Comparison of ENCODE assay signal across 8 mouse cellular contexts in the genomic region with DNA sequence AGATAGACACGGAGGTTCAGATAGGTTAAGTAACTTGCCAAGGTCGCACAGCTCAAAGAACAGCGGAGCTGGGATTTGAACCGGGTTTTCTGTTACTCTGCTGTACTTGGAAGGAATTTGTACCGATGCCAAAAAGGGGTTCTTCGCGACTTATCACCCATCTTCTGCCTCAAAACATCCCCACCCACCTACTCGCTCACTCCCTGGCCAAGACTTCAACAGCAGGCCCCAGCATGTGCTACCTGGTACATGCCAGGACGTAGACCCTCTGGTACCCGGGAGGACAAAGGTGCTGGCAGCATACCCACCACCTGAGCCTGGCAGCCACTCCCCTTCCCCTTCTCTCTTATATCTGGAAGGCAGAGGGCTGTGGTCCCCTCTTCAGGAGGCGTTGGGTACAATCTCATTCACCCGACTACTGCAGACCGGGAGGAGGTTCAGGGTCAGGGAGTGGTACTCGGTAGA. TPM values are rescaled to one million over a fixed set of nuclear protein-coding genes. Genes with fewer than 3 reads are reported as not detected.
DNase-seq lines count a peak whose midpoint lies in the region; ATAC-seq and TF ChIP-seq lines count a peak whose summit lies in the region.

No protein-coding gene starts in this region.

- peak overlapping the region; percentile 92 for H3K9ac ChIP-seq in neural tube, embryonic 11.5 days (ENCODE audit: low read length)
- peak overlapping the region; percentile 94 for H3K9ac ChIP-seq in intestine, embryonic 16.5 days (ENCODE audit: low read depth, low read length)
- peak overlapping the region; percentile 93 for H3K9ac ChIP-seq in neural tube, embryonic 15.5 days (replicated peaks)

- DNase-seq in cerebellum, adult 2 months, result peak in 1 of 2 experiments; percentile 34
- DNase-seq in cerebellum, adult 8-10 months, result no peak
- DNase-seq in neural tube, embryonic 11.5 days (ENCODE audit: low spot score), result no peak
- no peak for DNase-seq in neural tube, embryonic 10.5 days (ENCODE audit: extremely low spot score, low spot score)
- DNase-seq in right cerebral cortex, postnatal 10 days (ENCODE audit: low spot score in 2 of 2), result no peak
- DNase-seq in ovary, postnatal 10 days (ENCODE audit: low spot score), result no peak

- no peak for ATAC-seq in neural tube, embryonic 11.5 days (ENCODE audit: insufficient read depth, low FRiP score, low TSS enrichment)
- no peak for ATAC-seq in intestine, embryonic 16.5 days
- peak; percentile 10; the same call in 1 of the 2 replicates for ATAC-seq in neural tube, embryonic 15.5 days (ENCODE audit: low FRiP score)

- peak overlapping the region; percentile 90 for H3K4me3 ChIP-seq in cerebellum, adult 2 months (replicated peaks; ENCODE audit: insufficient read depth, low read depth, low read length)
- H3K4me3 ChIP-seq in neural tube, embryonic 11.5 days (ENCODE audit: low read depth, low read length), result peak overlapping the region; percentile 89
- H3K4me3 ChIP-seq in intestine, embryonic 16.5 days (ENCODE audit: low read length), result peak overlapping the region; percentile 95
- peak overlapping the region; percentile 96 for H3K4me3 ChIP-seq in neural tube, embryonic 15.5 days (replicated peaks)

- no peak overlapping the region for H3K27ac ChIP-seq in cerebellum, adult 2 months (ENCODE audit: insufficient read depth, low read length)
- H3K27ac ChIP-seq in neural tube, embryonic 11.5 days (ENCODE audit: low read depth, low read length), result peak overlapping the region; percentile 74
- peak overlapping the region; percentile 64; the same call in 1 of the 2 replicates for H3K27ac ChIP-seq in intestine, embryonic 16.5 days (ENCODE audit: low read length)
- H3K27ac ChIP-seq in neural tube, embryonic 15.5 days (replicated peaks), result peak overlapping the region; percentile 93

- H3K4me2 ChIP-seq in neural tube, embryonic 11.5 days (ENCODE audit: low read depth), result peak overlapping the region; percentile 86
- H3K4me2 ChIP-seq in intestine, embryonic 16.5 days (ENCODE audit: low read depth, low read length), result peak overlapping the region; percentile 91
- peak overlapping the region; percentile 74 for H3K4me2 ChIP-seq in neural tube, embryonic 15.5 days

- H3K4me1 ChIP-seq in cerebellum, adult 2 months (ENCODE audit: control insufficient read depth, insufficient read depth, low read length), result peaks cover 10% of the 10 kb centered on the region
- H3K4me1 ChIP-seq in neural tube, embryonic 11.5 days (ENCODE audit: control insufficient read depth, insufficient read depth, low read length), result peaks cover 13% of the 10 kb centered on the region; the same call in 1 of the 2 replicates
- H3K4me1 ChIP-seq in intestine, embryonic 16.5 days (ENCODE audit: control insufficient read depth, insufficient read depth, low read length), result peaks cover 30% of the 10 kb centered on the region
- H3K4me1 ChIP-seq in neural tube, embryonic 15.5 days, result peaks cover 45% of the 10 kb centered on the region

- no peaks in the 10 kb centered on the region for H3K27me3 ChIP-seq in cerebellum, adult 2 months (ENCODE audit: control insufficient read depth, insufficient read depth, low read length)
- no peaks in the 10 kb centered on the region for H3K27me3 ChIP-seq in neural tube, embryonic 11.5 days (ENCODE audit: control insufficient read depth, insufficient read depth, low read length)
- H3K27me3 ChIP-seq in intestine, embryonic 16.5 days (replicated peaks; ENCODE audit: control insufficient read depth, insufficient read depth, low read length), result no peaks in the 10 kb centered on the region
- H3K27me3 ChIP-seq in neural tube, embryonic 15.5 days (replicated peaks), result no peaks in the 10 kb centered on the region

- H3K36me3 ChIP-seq in neural tube, embryonic 11.5 days (ENCODE audit: control insufficient read depth, insufficient read depth, low read length), result no peaks in the 10 kb centered on the region
- H3K36me3 ChIP-seq in intestine, embryonic 16.5 days (ENCODE audit: control insufficient read depth, insufficient read depth, low read length), result no peaks in the 10 kb centered on the region
- no peaks in the 10 kb centered on the region for H3K36me3 ChIP-seq in neural tube, embryonic 15.5 days

- H3K9me3 ChIP-seq in neural tube, embryonic 11.5 days (ENCODE audit: control insufficient read depth, low read length), result no peaks in the 10 kb centered on the region
- H3K9me3 ChIP-seq in intestine, embryonic 16.5 days (ENCODE audit: control insufficient read depth, low read length), result no peaks in the 10 kb centered on the region
- H3K9me3 ChIP-seq in neural tube, embryonic 15.5 days (replicated peaks), result no peaks in the 10 kb centered on the region

- TF ChIP-seq CTCF in cerebellum, adult 2 months (IDR thresholded peaks at IDR 0.05; ENCODE audit: borderline replicate concordance, insufficient read depth, low read depth, low read length), result no peak

- TF ChIP-seq POLR2A in cerebellum, adult 2 months (IDR thresholded peaks at IDR 0.05; ENCODE audit: borderline replicate concordance, insufficient read depth, low read length), result no peak

- 21% methylated on average over 14 of the region's 14 CpGs for WGBS in cerebellum, adult 2 months
- WGBS in neural tube, embryonic 11.5 days, result 29% methylated on average over 14 of the region's 14 CpGs
- WGBS in intestine, embryonic 16.5 days, result 32% methylated on average over 14 of the region's 14 CpGs
- WGBS in neural tube, embryonic 15.5 days, result 25% methylated on average over 14 of the region's 14 CpGs

RNA-seq across cellular contexts. Expression of a gene that starts 1.4 kb away (rescaled TPM):
- 78.4 and 84.2 TPM in 2 replicates for polyA plus RNA-seq in cerebellum, adult 2 months (2012; rRNA removed)
- polyA plus RNA-seq in neural tube, embryonic 11.5 days (2014; fragmentation: Nextera tagmentation; extraction: Ambion mirVana), result 102 and 108 TPM in 2 replicates
- 149 and 154 TPM in 2 replicates for polyA plus RNA-seq in intestine, embryonic 16.5 days (2015; fragmentation: Nextera tagmentation; extraction: Ambion mirVana)
- polyA plus RNA-seq in neural tube, embryonic 15.5 days (2015; fragmentation: Nextera tagmentation; extraction: Ambion mirVana), result 129 and 132 TPM in 2 replicates

RNA-seq across cellular contexts. Expression of a gene that starts 2.0 kb away (rescaled TPM):
- polyA plus RNA-seq in cerebellum, adult 2 months (2012; rRNA removed), result 196 and 199 TPM in 2 replicates
- polyA plus RNA-seq in neural tube, embryonic 11.5 days (2014; fragmentation: Nextera tagmentation; extraction: Ambion mirVana), result 48.7 and 55.2 TPM in 2 replicates
- polyA plus RNA-seq in intestine, embryonic 16.5 days (2015; fragmentation: Nextera tagmentation; extraction: Ambion mirVana), result 31.7 and 31.9 TPM in 2 replicates
- polyA plus RNA-seq in neural tube, embryonic 15.5 days (2015; fragmentation: Nextera tagmentation; extraction: Ambion mirVana), result 123 and 145 TPM in 2 replicates

RNA-seq across cellular contexts. Expression of a gene that starts 25.6 kb away (rescaled TPM):
- polyA plus RNA-seq in cerebellum, adult 2 months (2012; rRNA removed), result 3.8 and 4.7 TPM in 2 replicates
- 0.15 and 0.57 TPM in 2 replicates for polyA plus RNA-seq in neural tube, embryonic 11.5 days (2014; fragmentation: Nextera tagmentation; extraction: Ambion mirVana)
- 0.17 and 0.33 TPM in 2 replicates for polyA plus RNA-seq in intestine, embryonic 16.5 days (2015; fragmentation: Nextera tagmentation; extraction: Ambion mirVana)
- 0.77 and 1.2 TPM in 2 replicates for polyA plus RNA-seq in neural tube, embryonic 15.5 days (2015; fragmentation: Nextera tagmentation; extraction: Ambion mirVana)

RNA-seq across cellular contexts. Expression of a gene that starts 48.9 kb away (rescaled TPM):
- polyA plus RNA-seq in cerebellum, adult 2 months (2012; rRNA removed), result 0.27 and 0.54 TPM in 2 replicates
- not detected in 2 replicates for polyA plus RNA-seq in neural tube, embryonic 11.5 days (2014; fragmentation: Nextera tagmentation; extraction: Ambion mirVana)
- 0.76 TPM in 1 of 2 replicates, not detected in the other for polyA plus RNA-seq in intestine, embryonic 16.5 days (2015; fragmentation: Nextera tagmentation; extraction: Ambion mirVana)
- 0.40 TPM in 1 of 2 replicates, not detected in the other for polyA plus RNA-seq in neural tube, embryonic 15.5 days (2015; fragmentation: Nextera tagmentation; extraction: Ambion mirVana)
